Mouse (Mus musculus) megakaryocyte-erythroid progenitor cell, adult 5-6 weeks (primary cell): ENCODE results near the gene Rbm3. TPM values are rescaled to one million over a fixed set of nuclear protein-coding genes. Genes with fewer than 3 reads are reported as not detected.
"Not testable (repeated sequence)": the region's sequence is repeated elsewhere in the genome, so short reads cannot be mapped to it uniquely, and the experiment has no call there.

ENCODE experiments used
- ATAC-seq: replicated peaks from 2 replicates; pipeline ENCODE4 v1.8.0; 2016; ENCODE audit warnings: mild to moderate bottlenecking, inconsistent platforms; ENCODE audit not compliant: severe bottlenecking, poor library complexity, low FRiP score, low TSS enrichment
- total RNA-seq, 2 experiments: library from RNA; stranded (forward) in 1 of 2; stranded (reverse) in 1 of 2; fragments of 200-1000, 215-1000 nt in 1 of 2; fragments of >200 nt in 1 of 2; fragmentation: Nextera tagmentation in 1 of 2; gene quantifications; 2 replicates each; pipeline ENCODE4 v1.2.3; 2014 to 2017

Rbm3 gene
- total RNA-seq, 2 experiments from 2014 or later: 978 to 1,469 TPM

DNA sequence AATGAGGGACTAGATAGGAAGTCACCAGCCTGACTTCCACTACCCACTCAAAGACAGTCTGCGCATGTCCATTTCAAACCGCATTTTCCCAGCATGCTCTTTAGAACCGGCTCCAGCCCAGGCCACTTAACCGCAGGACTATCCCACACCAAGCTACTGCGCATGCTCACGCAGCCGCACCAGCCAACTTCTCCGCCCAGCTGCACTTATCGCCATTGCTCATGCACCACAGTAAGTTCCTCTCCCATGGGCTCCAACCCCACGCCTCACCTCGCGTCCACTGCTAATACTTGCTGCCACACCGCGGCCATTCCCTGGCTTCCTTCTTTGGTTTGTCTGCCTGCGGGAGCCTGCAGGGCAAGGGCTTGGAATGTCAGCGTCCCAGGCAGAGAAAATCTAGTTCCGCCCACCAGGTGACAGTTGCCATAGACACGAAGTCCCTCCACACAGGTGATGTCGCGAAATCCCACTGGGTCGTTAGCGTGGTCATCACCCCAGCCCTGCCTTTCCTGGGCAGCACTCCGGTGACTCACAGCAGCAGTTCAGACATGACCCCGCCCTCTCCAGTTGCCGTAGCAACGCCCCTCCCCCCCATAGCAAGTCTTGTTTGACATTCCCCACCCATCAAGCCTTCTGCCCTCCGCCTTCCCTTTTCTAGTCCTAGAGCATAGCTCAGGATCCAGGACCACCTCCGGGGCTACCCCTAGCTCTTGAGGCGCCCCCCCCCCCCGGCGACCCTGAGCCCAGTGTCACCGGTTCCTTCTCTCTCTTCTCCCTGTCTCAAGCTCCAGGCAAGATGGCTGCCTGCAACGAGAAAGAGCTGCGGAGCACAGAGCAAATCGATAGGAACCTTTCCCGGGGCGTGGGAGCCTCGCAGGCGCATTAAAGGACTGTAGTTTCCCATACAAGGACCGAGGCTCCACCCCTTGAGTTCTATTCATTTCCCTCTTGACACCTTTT lies 13.4 kb downstream of the Rbm3 start, which contains the start of gene Wdr13:
TSS of gene Wdr13 (minus strand) at position 876 of the 960 bp plus-strand sequence.
- peak; percentile 90 for ATAC-seq

DNA sequence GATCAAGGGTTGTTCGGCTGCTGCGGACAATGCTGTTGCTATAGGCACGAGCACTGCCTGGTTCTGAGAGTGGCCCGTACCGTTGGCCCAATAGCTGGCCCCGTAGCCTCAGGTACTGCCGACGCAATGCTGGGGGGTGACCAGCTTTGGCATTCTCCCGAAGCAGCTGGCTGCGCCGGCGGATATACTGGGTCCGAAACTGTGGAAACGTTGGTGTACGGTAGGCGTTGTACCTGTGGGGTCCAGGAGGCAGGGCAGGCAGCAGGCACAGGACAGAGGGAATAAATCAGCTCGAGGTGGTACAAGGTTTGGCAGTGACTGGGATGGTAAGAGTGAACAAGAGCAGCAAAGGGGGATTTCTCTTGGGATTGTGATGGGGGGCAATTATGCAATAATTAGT lies 14.3 kb downstream of the Rbm3 start:
- no peak for ATAC-seq

DNA sequence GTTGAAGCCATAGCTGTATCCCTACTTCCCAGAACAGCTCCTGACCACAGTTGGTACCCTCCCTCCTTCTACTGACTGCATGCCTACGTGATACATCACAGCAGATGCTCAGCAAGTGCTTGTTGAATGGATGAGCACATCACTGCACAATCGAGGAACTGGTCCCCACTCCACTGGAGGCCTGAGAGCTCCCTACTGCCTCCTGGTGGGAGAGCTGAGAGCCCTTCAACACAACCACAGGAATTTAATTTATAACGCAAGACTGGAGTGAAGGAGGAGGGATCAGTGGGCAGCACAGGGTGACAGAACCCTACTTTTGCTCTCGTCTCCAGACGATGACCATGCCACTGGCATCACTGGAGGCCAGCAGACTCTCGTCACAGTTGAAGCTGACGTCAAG lies 20.4 kb downstream of the Rbm3 start:
- ATAC-seq: peak; percentile 52; the same call in 1 of the 2 replicates

DNA sequence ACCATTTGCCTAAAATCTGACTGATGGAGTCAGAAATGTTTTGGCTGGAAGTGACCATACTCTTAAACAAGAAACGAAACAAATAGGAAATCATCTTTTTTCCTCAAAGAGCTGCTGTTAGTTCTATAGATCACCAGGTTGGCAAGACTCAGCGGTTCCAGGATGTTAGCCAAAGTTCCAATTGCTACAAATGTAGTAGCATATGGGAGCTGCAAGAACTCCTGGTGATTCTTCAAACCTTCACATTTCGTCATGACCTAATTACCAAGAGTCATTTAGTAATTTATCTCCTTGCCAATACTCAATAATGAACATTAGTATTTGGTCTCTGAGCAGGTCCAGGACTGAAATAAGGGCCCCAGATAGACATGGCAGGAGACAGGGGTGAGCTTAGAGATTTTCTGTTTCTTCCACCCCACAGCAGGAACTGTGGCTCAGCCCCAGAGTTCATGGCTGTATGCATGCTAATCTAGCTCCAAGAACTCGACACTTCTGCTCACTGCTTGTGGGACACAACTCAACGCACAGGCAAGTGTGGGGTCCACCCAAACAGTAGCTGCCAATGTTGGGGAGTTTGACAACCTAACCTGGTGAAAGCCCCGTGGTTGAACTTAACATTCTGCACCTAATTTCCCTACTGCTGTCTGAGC lies 21.7 kb downstream of the Rbm3 start:
- no peak for ATAC-seq

DNA sequence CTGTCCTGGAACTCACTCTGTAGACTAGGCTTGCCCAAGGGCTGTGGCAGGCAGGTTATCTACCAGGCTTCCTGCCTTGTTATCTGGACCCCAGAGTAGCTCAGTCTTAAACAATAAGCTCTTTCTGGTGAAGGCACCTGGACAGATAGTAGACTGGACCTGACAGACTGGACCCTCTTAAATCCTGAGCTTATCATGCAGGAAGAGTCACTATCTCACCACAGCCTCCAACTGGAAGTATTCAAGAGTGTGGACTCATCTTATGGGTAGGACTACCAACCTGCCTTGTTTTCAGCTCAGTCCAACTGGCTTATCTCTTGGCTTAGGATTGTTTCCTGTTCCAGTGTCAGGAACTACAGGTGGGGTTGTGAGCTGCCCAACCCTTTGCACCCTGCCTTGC lies 28.4 kb downstream of the Rbm3 start:
- peak; percentile 52 for ATAC-seq

DNA sequence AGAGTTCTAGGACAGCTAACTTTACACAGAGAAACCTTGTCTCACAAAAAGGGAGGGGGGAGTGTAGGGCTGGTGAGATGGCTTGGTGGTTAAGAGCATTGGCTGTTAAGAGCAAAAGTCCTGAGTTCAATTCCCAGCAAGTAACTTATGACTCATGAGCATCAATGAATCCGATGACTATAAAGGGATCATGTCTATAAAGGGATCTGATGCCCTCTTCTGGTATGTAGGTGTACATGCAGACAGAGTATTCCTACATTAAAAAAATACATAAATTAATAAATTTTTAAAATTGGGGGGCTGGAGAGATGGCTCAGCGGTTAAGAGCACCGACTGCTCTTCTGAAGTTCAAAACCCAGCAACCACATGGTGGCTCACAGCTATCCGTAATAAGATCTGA lies 30.4 kb downstream of the Rbm3 start:
- no peak for ATAC-seq

DNA sequence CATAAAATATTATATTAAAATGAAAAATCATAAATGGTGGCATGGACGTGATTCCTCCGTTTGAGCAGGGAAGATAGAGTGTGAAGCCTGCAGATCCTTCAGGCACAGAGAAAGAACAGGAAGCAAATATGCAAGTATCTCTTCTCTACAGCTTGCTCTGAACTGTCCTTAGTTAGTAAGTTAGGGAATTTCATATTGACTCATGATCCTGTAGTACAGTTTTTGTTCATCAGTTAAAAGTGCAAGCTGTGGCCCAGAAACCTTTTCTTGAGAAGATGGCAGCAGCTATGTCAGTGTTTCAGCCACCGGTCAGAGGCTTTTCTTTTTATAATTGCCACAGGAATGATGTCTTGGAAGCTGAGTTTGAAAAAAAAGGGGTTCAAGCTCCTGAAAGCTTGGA lies 40.7 kb downstream of the Rbm3 start:
- ATAC-seq: no peak

DNA sequence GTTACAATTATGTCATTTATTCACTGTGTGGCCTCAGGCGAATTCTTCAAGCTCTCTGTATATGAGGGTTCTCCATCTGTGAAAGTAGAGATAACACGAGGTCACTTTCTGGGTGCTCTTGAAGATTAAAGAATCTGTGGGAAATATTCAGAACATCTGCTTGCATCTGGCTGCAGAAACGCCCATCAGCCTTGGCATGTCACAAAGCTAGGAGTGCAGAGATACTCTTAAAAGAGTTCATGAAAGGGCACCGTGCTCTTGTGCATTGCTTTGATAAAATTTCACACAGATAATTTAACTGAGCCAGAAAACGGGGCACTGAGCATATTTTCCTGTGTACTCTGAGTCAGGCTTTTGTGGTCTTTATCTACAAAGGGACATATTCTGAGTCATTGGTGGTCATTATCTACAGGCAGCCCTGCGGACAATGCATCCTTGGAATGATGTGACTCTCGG lies 43.4 kb downstream of the Rbm3 start:
- peak; percentile 96 for ATAC-seq

DNA sequence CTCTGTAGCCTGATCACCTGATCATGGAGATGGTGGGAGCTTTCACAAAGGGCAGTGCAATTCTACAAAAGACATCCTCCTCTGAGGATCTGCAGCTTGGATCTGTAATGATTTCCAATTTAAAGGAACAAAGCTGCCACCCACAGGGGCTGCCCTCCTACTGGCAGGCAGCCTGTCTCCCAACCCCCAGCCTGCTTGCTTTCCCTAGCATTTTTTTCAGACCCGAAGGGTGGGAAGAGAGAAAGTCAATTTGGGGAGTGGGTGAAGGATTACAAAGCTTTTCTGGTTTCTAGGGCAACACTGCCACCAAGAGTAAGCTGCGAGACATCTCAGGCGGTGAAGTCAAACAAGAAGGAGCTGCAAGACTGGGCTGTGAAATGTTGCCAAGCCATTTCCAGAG lies 44.7 kb downstream of the Rbm3 start:
- no peak for ATAC-seq

DNA sequence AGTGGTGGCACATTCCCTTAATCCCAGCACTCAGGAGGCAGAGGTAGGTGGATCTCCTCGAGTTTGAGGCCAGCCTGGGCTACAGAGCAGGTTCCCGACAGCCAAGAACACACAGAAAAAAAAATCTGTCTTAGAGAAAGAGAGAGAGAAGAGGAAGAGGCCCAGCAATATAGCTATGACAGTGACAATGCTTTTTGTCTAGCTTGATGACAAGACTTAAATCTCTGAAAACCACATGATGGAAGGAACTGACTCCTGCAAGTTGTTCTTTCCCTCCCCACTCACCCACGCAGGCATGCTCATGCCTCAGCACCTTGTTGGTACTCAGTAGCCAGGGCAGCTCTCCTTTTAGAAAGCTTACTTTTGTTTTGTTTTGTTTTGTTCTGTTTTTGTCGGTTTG lies 46.2 kb downstream of the Rbm3 start:
- ATAC-seq: no peak

DNA sequence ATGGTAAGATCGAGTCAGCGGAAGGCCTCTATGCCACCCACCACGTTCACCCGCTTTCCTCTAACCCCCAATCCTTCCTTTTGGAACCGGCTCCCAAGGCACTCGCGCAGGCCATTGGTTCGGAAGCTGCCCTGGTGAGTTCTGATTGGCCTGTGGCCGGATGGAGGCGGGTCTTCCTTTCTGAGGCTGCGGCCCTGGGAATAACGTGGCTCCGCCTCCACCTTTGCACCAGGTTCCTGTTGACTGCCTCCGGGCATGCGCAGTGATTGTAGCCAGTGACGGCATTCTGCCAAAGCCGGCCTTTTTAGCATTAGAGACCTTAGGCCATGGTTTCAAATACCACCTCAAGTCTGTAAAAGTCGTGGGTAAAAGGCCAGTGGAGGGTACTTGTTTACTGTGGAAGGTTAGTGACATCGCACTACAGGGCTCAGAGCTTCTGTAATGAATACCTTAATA lies 48.9 kb downstream of the Rbm3 start:
- ATAC-seq: peak; percentile 98

DNA sequence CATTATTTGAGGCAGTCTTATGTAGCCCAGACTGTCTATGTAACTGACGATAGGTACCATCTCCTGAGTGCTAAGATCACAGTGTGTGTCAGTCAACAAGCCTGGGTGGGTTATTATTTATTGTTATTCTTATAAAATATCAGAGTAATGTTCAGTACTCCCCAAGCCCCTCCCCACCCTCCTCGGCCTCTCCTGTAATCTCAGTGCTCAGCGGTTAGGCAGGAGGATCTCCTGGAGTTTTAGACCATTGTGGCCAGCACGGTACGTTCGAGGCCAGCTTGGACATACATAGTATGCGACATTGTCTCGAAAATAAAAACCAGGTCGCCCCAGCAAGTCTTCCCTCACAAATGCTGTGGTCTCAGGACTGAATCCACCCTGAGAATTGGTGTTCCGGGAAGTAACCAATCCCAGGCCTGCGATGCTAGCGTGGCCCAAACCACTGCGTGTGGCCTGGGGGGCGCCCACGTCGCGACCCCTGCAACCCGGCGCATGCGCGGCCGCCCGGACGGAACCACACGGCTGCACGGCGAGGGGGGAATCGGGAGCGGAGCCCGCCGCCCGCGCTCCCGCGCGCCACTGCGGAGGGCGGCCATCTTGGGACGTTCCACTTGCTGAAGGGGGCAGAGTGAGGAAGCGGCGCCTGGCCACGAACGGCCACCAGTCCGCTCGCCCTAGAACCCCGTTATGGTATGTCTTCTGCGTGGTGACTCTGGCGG lies 49.5 kb downstream of the Rbm3 start:
- ATAC-seq: peak; percentile 85

DNA sequence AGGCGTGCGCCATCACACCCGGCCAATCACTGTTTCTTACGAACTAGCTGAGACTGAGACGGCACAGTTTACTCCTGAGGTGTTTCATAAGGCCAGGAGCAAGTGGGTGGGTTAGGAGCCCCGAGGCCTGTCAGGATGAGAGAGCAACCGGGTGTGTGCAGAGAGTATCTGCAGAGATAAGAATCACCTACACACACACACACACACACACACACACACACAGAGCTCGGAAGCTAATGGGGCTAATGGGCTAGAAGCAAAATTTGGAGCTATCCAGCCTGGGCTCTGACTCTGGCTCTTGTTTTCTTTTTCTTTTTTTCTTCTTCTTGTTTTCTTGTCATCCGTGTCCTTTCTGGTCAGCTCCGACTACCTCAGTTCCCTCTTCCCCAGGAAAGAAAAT lies 50.1 kb downstream of the Rbm3 start:
- ATAC-seq: no peak

DNA sequence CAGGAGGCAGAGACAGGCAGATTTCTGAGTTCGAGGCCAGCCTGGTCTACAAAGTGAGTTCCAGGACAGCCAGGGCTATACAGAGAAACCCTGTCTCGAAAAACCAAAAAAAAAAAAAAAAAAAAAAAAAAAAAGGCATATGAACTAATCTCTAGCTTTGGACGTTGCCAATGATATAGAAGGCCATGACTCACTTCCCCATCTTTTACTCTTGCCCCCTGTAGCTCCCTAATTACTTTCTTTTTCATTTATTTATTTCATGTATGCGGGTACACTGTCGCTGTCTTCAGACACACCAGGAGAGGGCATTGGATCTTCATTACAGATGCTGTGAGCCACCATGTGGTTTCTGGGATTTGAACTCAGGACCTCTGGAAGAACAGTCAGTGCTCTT lies 54.7 kb downstream of the Rbm3 start:
- ATAC-seq: not testable (repeated sequence)

DNA sequence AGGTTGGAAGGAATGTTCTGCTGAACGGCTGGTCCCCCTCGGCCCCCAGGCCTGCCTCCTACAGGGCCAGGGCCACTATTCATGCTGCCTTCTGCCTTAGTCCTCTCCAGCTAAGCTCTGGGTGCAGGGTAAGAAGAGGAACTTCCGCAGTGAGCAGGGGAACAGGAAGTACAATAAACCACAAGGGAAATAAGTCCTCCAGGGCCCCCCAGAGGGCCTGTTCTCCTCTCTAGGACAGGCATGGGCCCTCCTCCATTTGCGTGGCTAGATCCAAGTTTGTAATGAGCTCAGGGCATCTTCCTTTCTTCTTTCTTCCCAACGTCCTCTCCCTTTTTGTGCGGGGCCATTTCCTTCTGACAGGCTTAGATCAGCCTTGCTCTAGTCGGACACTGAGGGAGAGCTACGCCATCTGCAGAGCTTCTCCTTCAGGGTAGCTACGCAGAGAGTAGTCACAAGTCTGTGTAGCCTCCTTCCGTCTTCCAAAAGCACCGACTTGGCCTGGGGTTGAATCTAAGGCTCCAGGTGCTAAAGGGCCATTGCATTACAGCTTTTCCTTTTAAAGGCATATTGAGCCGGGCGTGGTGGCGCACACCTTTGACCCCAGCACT lies 55.2 kb downstream of the Rbm3 start, which contains the start of gene Was:
TSS of gene Was (minus strand) at position 153 of the 608 bp plus-strand sequence.
- ATAC-seq: peak; percentile 74

DNA sequence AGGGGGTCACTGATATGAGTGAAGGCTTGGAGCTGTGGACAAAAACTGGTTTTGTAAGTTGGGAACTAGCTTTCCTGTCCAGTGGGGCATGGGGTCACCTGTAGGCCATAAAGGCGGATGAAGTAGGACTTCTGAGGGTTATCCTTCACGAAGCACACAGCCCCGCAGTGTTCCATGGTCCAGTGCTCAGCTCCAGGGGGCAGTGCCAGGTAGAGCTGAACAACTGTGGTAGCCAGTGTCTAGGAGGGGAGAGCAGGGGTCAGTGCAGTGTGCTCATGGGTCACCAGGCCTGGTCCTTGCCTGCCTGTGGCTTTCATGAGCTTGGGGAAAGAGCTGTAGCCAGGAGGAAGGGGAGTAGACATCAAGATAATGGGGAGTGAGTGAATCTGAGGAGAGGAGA lies 55.9 kb downstream of the Rbm3 start:
- ATAC-seq: no peak
